Mouse (Mus musculus) naive thymus-derived CD4-positive, alpha-beta T cell, adult 2 months (primary cell): ENCODE measurements around the gene Scube3.

Experiments used
- DNase-seq: peaks from one replicate; pipeline ENCODE4 v3.0.0-alpha.2; 2011; ENCODE audit warnings: low read depth

Gene Scube3

DNA sequence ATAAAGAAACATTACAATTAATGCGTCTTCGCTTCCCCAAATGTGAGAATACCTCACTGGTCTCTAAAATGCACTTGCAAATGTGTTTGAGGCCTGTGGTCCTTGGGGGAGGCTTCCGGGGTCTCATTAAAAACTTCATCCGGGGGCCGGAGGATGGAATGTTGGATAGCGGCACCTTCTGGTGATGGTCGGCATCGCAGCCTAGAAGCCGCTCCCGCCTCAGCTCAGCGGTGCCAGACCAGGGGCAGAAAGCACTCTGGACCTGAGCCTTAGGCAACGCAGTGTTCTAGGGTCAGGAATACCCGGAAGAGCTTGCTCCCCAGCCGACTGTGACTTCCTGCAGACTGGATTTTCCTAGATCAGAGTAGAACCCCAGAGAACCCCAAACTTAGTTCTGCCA lies 8.7 kb upstream of the Scube3 start:
- DNase-seq: peak; percentile 59

DNA sequence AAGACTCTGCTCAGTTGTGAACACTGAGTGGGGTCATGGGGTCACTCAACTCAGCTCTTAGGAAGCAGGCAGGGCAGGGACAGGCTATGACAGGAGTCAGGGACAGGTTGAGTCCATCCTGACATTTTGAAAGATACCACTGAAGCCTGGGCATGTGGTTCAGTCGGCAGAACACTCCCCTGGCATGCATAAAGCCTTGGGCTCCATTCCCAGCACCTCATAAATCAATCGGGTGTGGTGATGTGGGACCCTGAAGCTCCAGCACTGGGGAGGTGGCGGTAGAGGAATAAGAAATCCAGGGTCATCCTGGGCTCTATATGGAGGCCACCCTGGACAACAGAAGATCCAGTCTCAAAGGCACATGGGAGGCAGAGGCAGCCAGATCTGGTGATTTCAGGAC lies 6.4 kb upstream of the Scube3 start:
- no peak for DNase-seq

DNA sequence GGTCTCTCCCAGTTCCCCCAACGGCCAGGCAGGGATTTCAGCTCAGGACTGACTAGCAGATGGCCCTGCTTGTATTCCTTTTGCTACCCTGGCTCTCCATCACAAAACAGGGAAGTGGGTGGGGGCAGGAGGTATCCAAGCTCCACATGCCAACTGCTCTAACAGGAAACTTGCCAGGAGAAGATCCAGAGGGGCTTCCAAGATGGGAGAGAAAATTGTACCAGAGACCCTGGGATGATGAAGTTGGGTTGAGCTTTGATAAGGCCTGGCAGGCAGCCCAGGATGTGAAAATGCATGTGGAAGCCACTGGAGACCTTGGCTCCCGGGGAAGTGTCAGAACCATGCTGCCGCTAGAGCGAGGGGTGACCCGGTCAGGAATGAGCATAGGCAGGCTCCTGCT lies 5.7 kb upstream of the Scube3 start:
- no peak for DNase-seq

DNA sequence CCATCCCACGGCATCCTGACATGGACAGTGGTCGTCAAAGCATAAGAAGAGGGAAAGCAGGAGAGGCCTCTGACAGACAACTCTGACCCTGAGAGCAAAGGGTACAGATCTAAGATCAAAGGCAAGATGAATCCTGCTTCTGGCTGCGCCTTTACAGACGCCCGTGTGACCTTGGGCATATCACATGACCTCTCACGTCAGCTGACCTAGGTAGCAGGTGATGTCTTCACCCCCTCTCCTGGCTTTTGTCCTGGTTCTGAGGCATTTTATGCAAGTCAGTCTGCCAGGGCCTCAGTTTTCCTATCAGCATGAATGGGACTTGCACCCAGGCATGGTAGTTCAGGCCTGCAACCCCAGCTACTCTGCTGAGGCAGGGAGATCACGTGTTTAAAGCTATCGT lies 3.9 kb upstream of the Scube3 start:
- no peak for DNase-seq

DNA sequence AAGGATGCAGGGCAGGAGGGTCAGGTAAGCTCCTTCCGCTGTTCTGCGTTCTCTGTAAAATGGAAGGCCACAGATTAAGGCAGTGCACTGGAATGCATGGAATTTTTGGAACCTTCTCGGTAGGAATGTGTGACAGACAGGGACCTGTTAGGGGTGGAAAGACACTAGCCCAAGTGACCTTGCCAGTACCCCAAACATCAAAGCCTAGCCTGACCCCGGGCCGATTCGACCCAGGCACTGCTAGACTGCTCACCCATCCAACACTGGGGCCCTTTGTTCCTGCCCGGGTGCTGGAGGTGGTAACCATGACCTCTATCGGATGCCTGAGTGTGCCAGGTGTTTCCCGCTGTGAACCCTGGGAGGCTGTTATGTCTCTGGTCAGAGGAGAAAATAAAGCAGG lies 3.3 kb upstream of the Scube3 start:
- no peak for DNase-seq

DNA sequence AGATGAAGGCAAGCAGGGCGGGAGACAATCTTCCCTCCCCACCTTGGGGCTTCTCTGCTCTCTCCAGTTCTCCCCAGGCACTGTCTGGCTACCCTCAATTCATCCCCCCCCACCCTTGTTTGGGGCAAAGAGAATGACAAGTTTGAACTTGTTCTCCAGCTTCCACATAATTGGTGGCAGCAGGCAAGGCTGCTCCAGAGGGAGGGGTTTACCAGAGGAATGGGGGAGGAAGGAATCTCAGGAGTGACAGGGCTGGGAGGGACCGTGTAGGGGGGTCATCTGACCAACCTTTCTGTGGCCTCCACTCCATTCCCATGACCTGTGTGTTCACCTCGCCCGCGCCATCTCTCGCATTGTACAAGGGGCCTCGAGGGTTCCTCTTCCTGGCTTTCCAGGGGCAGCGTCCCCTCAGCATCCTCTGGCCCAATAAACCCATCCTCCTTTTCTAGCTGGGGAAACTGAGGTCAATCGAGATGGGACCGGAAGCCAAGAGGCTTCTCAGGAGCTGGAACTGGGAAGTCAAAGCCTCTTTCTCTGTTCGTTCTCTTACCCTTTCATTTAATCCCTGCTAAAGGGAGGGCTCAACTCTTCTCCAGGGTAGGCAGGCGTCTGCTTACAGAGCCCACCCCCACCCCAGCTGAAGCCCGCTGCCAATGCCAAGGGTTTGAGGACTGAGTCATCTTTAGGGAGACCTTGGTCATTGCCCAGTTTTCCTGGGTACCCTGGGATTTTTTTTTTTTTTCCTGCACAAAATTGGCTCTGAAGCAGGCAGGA lies 1.3 kb upstream of the Scube3 start:
- no peak for DNase-seq

DNA sequence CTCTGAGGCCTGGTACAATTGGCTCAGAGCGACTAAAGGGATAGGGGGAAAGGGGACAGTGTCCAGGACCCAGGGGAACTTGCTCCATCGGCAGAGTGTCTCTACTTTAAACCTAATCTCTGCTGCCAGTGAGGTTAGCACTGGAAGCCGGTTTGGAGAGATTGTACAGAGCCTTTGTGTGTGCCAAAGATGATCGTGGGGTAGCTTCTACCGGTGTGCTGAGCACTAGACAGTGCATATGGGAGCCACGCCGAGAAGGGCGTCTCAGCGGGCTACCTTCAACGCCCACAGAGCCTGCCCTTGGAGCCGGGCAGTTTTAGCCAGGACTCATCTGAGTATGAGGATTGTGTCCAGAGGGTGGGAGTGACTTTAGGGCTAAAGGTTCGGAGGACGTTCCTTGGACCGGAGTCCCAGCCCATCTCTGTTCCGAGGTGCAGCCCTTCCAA lies 713 bp upstream of the Scube3 start:
- DNase-seq: no peak

DNA sequence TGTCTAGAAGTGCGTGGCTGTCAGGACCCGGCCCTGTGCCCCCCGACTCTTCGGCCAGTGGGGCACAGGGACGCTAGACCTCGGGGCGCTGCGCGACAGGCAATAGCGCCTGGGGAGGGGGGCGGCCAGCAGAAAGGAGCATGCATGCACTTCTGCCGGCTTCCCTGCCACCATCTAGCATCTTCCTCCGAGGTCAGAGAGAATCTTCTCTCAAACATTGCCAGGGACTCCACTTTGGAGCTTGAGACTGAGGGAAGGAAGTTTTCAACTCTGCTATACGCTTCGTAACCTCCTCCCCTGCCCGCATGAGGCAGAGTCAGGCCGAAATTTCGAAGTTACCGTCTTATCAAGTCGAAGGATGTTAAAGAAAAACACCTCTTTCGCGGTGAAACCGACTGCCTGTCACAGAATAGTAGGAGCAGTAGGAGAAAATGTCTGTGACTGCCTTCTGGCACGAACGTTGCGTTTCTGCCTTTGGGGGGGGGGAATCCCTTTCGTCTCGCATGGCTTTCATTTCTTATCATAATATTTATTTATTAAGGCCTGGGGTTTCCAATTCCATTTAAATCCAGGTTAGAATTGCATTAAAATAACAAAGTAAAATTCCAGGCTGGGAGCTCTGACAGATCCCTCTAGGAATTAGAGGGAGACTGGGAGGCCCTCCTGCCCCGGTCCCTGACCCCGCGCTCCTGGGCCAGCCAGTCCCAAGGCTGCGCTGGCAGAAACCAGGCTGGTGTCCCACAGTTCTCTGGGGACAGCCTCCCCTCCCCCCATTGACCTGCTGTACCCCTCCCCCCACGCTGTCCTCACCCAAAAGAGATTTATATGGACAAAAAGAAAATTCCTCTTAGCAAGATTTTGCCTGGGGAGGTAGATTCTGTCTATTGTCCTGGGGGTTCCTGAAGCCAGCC lies 1.0 kb downstream of the Scube3 start:
- peak; percentile 42 for DNase-seq

DNA sequence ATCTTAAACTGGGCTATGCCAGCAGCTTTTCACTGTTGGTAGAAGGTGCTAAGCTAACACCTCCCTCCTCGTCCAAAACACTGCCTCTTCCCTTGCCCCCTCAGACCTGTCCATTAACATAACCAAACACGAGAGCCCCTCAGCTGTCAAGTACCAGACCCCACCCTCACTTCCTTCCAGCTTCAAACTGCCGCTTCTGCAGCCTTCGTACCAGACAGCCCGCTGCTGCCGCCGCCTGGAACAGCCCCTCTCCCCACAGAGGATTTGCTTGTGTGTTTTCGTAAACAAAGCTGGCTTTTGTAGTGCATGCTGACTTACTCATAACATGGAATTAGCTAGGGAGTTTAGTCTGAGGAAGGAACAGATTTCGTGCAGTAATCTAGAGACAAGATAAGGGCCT lies 1.8 kb downstream of the Scube3 start:
- DNase-seq: peak; percentile 16

DNA sequence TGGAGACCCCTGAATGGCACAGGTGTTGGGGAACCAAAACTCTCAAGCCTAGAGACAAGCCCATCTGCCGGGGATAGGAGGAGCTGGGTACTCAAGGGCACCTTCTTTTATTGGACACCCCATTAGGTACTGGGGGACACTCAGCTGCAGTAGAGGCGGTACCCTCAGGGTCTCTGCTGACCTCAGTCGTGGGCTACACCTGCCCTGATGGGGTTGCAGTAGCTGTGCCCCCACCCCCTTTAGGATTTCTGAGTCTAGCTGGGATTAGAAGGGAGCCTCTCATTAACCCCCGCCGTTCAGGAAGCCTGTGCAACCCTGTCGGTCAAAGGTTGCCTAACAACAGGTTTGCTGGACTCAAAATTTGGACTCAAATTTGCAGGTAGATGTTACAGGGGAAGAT lies 2.3 kb downstream of the Scube3 start:
- DNase-seq: no peak

DNA sequence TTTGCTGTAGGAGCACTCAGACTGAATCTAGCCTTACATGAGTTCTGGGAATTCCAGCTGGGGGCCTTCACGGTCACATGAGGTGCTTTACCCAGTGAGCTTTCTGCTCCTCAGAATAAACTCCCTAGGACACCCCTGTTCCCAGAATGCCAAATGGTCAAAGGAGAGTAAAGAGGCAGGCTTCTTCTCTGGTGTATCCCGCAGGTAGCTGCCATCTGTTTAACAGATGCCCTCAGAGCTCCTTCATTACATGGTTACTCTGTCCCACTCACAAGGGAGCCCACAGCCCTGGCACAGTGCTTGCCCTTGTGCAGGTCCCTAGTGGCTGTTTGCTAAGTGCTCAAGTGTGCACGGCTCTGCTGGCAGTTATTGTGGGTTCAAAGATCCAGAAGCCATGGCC lies 6.3 kb downstream of the Scube3 start:
- DNase-seq: no peak

DNA sequence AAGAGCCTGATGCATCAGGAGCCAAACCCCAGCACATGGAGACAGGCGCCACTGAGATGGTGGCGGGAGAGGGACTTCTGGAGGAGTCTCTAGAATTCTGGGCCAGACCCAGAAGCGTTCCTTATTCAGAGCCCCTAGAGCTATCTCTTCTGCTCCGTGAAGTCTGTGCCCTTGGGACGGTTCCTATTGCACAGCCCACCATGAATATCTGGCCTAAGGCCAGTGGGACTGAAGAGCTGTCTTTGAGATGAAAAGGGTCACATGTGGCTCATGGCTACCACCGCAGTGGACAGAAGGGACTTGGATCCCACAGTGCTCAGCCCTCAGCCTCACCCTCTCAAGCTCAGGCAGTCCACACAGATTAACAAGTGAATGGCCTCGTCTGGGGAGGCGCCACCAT lies 7.8 kb downstream of the Scube3 start:
- no peak for DNase-seq

DNA sequence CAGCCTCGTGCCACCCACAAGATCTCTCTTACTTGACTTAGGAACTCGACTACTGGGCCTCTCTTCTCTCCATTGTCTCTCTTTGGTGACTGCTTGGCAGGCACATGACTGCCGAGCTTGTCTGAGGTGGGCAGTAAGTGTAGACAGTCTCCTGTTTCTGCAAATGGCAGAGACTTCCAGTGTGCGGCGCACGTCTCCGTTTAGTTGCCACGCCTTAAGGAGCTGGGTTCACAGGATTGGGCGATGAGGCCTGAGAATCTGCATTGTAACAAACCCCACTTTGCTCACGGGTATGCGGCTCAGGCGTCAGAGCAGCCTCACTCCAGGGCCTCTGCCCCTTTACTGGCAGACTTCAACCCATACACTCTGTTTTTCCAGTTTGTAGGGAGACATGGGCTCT lies 8.5 kb downstream of the Scube3 start:
- DNase-seq: no peak

DNA sequence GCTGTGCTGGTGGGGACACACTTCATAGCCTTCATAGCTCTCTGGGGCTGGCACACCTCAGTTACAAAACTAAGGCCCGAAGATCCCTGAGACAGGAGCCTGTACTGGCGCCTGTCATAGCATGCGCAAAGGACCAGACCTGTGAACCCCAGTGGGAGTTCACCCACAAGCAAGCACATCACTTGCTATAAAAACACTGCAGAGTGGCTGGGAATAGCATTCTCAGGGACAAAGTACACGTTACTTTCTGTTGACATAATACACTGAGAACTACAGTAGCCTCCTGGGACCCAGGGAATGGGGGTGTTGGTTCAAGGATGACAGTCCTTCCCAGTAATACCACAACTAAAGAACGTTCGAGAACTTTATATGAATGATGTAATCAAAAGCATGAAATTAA lies 11.2 kb downstream of the Scube3 start:
- DNase-seq: no peak

DNA sequence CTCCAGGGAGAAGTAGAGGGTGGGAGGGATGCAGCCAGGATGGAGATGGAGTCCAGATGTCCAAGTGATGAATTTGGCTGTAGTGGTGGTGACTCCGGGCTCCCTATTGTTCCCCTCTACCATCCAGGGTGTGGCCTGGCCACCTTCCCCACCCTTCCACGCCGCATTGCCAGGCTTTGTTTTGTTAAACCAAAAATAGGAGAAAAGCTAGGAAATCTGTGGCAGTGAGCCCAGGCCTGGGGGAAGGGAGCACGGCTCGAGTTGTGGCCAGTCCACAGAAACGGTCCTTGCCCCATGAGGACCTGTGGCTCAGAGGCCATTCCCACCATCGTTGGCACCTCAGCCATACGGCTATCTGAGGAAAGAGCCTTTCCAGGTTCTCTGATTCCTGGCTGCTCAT lies 13.0 kb downstream of the Scube3 start:
- no peak for DNase-seq

DNA sequence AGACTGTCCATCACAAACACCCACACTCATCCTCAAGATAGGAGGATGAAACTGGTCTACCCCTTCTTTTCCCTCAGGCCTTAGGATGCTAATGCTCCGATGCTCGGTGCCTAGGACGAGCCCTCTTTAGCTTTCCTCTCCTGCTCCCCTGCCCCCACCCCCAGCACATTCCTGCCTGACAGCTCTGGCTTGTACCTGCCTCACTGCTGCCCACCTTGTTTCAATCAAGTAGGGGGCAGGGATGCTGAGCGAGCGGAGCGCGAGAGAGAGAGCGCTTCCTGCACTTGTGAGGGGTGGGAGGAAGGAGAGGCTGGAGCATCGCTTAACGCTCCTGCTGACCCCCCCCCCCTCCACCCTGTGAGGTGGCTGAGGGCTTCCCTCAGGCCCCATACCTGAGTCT lies 18.4 kb downstream of the Scube3 start:
- DNase-seq: no peak

DNA sequence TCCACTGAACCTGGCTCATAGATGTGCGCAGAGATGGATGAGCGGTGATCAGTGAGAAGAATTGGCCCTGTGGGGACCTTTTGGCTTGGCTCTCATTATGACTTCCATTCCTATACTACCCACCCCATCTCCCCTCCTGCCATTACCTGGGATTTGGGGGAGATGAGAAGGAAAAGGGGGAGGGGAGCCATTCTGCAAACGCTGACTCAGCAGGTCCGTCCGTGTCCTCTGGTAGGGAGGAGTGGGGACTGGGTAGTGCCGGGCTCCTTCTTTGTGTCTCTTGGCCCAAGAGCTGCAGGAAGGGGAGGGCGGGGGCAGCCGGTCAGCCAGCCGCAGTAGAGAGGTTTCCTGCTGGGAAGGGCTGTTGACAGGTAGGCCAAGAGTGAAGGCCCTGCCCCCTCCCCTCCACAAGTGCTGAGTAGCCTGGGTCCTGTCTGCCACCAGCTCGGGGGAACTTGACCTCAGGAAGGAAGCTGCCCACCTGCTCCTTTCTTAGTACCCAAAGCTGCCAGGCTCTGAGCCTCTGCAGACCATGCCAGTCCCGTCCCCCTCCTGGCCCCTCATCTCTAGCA lies 19.5 kb downstream of the Scube3 start:
- no peak for DNase-seq

DNA sequence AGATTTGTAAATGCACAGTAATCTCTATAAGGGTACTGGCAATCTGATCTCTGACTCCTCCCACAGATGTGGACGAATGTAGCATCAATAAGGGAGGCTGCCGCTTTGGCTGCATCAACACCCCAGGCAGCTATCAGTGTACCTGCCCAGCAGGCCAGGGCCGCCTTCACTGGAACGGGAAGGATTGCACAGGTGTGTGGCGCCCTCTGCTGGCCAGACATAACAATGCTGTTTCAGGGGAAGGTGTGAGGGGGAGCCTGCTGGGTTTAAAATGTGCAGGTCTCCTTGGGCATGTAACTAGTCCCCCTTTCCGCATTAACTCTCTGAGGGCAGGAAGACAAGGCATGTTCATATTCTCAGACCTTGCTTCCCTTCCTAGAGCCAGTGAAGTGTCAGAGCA lies 21.7 kb downstream of the Scube3 start:
- DNase-seq: peak; percentile 86

DNA sequence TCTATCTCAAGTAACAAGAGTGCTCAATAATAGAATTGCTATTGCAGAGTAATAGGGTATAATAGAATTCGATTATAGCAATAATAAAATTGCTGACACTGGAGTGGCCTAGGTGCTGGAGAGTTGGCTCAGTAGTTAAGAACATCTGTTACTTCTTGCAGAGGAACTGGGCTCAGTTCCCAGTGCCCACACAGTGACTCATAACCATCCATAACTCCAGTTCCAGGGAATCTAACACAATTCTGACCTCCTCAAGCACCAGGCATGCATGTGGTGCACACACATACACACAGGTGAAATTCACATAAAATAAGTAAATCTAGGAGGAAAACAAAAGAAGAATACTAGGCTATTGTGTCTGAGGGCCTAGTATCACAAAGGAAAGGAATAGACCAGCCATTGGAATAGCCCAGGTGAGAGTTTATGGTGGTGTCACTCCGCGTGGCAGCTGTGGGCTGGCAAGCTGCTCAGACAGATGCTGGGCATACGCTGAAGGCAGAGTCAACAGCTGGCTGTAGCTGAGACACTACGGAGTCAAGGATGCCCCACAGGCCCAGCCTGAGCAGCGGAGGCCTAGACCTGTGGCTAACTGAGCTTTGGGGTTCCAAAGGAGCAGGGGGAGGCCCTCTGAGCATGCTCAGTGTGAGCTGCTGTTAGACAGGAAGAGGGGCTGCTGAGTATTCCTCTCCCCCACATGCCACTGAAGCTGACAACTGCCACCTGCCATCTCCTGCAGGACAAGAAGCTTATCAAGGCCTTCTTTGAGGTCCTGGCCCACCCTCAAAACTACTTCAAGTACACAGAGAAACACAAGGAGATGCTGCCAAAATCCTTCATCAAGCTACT lies 28.7 kb downstream of the Scube3 start:
- DNase-seq: no peak

DNA sequence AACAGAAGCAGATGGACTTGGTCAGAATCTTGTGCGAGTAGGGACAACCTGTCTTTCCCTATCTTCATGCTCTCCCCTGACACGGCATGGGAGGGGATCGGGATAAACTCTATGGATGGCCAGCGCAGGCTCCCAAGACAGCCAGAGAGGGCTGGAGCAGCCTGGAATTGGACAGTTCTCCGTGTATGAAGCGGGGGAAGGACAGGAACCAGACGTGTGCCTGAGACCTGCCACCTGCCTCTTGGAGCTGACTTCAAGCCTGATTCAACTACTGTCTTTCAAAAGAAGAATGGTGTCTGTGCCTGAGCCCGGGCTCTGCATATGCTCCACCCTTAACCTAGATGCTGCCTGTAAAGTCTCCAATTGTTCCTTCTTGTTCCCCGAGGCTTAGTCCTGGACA lies 30.7 kb downstream of the Scube3 start:
- DNase-seq: no peak

DNA sequence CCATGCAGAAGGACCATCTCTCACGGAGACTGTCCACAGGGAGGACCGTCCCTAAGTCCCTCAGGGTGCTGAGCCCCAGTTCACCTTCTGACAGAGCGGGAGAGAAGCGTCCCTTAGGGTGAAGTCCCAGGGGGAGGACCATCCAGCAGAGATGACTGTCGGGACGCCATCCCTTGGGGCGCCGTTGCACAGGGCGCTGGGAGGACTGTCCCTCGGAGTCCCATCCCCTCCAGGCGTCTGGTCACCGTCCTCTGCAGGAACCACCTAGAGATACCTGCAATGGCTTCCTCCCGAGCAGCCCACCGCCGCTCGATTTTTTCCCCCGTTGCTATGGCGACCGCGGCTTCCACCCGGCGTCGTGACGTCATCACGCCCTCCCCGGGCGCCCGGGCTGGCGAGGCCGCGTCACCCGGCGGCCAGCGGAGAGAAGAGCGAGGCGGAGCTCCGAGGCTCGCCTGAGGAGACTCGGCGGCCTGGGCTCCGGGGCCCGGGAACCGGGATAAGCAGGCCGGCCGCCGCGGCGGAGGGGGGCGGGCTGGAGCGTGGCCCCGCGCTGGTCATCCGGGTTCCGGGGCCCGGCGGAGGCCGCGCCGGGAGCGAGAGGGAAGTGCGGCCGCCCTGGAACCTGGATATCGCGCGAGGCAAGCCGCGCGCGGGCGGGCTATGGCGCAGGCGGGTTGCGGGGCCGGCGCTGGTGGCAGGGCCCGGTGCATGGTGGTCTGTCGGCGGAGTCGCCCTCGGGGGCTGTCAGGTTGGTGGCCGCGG lies 35.0 kb downstream of the Scube3 start, which contains the start of gene Zfp523:
Gene Zfp523 (plus strand): TSS at position 355 of the 765 bp plus-strand sequence.
- peak; percentile 93 for DNase-seq
